Mouse (Mus musculus) common myeloid progenitor, adult 5-6 weeks (primary cell): ENCODE measurements around the gene Jph2. TPM values are rescaled to one million over a fixed set of nuclear protein-coding genes. Genes with fewer than 3 reads are reported as not detected.

ENCODE experiments used
- ATAC-seq: replicated peaks from 2 replicates; pipeline ENCODE4 v1.8.0; 2016; ENCODE audit warnings: low read depth, mild to moderate bottlenecking, moderate TSS enrichment, inconsistent platforms; ENCODE audit not compliant: poor library complexity, severe bottlenecking
- total RNA-seq: library from RNA; stranded (forward); fragments of 200-1000, 187-1606 nt; gene quantifications from 2 replicates; pipeline ENCODE4 v1.2.3, GENCODE M21; 2017

Jph2 gene
- total RNA-seq, 1 experiment from 2014 or later: not detected

- ATAC-seq: peak; percentile 79
Observed at GRCm38 (mm10) chr2:163330742-163331141, 67.1 kb downstream of the Jph2 start.

- no peak for ATAC-seq
Observed at GRCm38 (mm10) chr2:163323163-163323562, 74.6 kb downstream of the Jph2 start.

GRCm38 (mm10) chr2:163318777-163319176 lies 79.0 kb downstream of the Jph2 start:
- no peak for ATAC-seq

- ATAC-seq: no peak
Observed at GRCm38 (mm10) chr2:163317281-163317680, 80.5 kb downstream of the Jph2 start.

GRCm38 (mm10) chr2:163310163-163310688 lies 87.6 kb downstream of the Jph2 start:
- ATAC-seq: 0 out of 2 replicates have a peak, but pooled peaks have one; percentile 36

- no peak for ATAC-seq
Observed at GRCm38 (mm10) chr2:163309376-163309775, 88.4 kb downstream of the Jph2 start.

GRCm38 (mm10) chr2:163303037-163303436 lies 94.8 kb downstream of the Jph2 start:
- ATAC-seq: no peak

- ATAC-seq: no peak
Observed at GRCm38 (mm10) chr2:163301641-163302040, 96.2 kb downstream of the Jph2 start.

- ATAC-seq: no peak
Observed at GRCm38 (mm10) chr2:163300069-163301060, 97.4 kb downstream of the Jph2 start.

GRCm38 (mm10) chr2:163296999-163297630 lies 100.7 kb downstream of the Jph2 start:
- no peak for ATAC-seq

GRCm38 (mm10) chr2:163288881-163289379 lies 108.9 kb downstream of the Jph2 start:
- ATAC-seq: no peak

Other genes with a start within 250 kb of the Jph2 start
- gene Tox2, start 194.9 kb downstream of the Jph2 start, total RNA-seq: not detected in 2 replicates
- gene Oser1, start 26.7 kb upstream of the Jph2 start, total RNA-seq: 95.2 and 99.9 TPM in 2 replicates
- 0.73 TPM in 1 of 2 replicates, not detected in the other for gene Gdap1l1, start 40.5 kb upstream of the Jph2 start, total RNA-seq
- gene Fitm2, start 74.6 kb upstream of the Jph2 start, total RNA-seq: 3.9 and 5.2 TPM in 2 replicates
- gene R3hdml, start 94.3 kb upstream of the Jph2 start, total RNA-seq: not detected in 2 replicates
- 4.1 and 6.1 TPM in 2 replicates for gene Hnf4a, start 108.8 kb upstream of the Jph2 start, total RNA-seq
- gene Ttpal, start 204.3 kb upstream of the Jph2 start, total RNA-seq: 7.7 and 10.6 TPM in 2 replicates
- gene Serinc3, start 247.1 kb upstream of the Jph2 start, total RNA-seq: 646 and 682 TPM in 2 replicates